In genomic region chr5:114708491-114708890, GRCm38 (mm10) we compare ENCODE assay signal across 8 mouse cellular contexts. TPM values are rescaled to one million over a fixed set of nuclear protein-coding genes. Genes with fewer than 3 reads are reported as not detected.
DNase-seq lines count a peak whose midpoint lies in the region; ATAC-seq and TF ChIP-seq lines count a peak whose summit lies in the region.

No protein-coding gene starts in this region.

- H3K4me3 ChIP-seq in erythroblast, embryonic 14.5 days (replicated peaks) = peak overlapping the region; percentile 78
- H3K4me3 ChIP-seq in forebrain, embryonic 12.5 days (replicated peaks) = peak overlapping the region; percentile 74
- peak overlapping the region; percentile 88 for H3K4me3 ChIP-seq in liver, embryonic 15.5 days (replicated peaks)
- no peak overlapping the region for H3K4me3 ChIP-seq in lung, adult 2 months (replicated peaks; ENCODE audit: extremely low read depth, low read depth, low read length)

- no peak for ATAC-seq in erythroblast, adult 5-6 weeks (replicated peaks; ENCODE audit: low FRiP score, poor library complexity, severe bottlenecking)
- no peak for ATAC-seq in forebrain, embryonic 12.5 days (ENCODE audit: low FRiP score)
- ATAC-seq in liver, embryonic 15.5 days (ENCODE audit: insufficient read depth) = no peak

- H3K4me1 ChIP-seq in erythroblast, embryonic 14.5 days (ENCODE audit: control insufficient read depth) = peaks cover 24% of the 10 kb centered on the region
- peaks cover 9% of the 10 kb centered on the region for H3K4me1 ChIP-seq in forebrain, embryonic 12.5 days
- peaks cover 20% of the 10 kb centered on the region for H3K4me1 ChIP-seq in liver, embryonic 15.5 days (replicated peaks)
- peaks cover 4% of the 10 kb centered on the region; the same call in 1 of the 2 replicates for H3K4me1 ChIP-seq in lung, adult 2 months (ENCODE audit: control insufficient read depth, insufficient read depth, low read length)

- TF ChIP-seq CTCF in lung, adult 2 months (IDR thresholded peaks at IDR 0.05; ENCODE audit: insufficient read depth, low read length) = no peak

- WGBS in forebrain, embryonic 12.5 days = 60% methylated on average over 15 of the region's 15 CpGs
- WGBS in liver, embryonic 15.5 days (ENCODE audit: insufficient replicate concordance) = 47% methylated on average over 15 of the region's 15 CpGs
- 52% methylated on average over 15 of the region's 15 CpGs for WGBS in lung, adult 2 months

- no peaks in the 10 kb centered on the region for H3K9me3 ChIP-seq in erythroblast, embryonic 14.5 days (ENCODE audit: control insufficient read depth, low read length)
- H3K9me3 ChIP-seq in forebrain, embryonic 12.5 days = no peaks in the 10 kb centered on the region
- no peaks in the 10 kb centered on the region for H3K9me3 ChIP-seq in liver, embryonic 15.5 days (replicated peaks)

- no peaks in the 10 kb centered on the region for H3K27me3 ChIP-seq in erythroblast, embryonic 14.5 days (ENCODE audit: control insufficient read depth)
- peaks cover 3% of the 10 kb centered on the region; the same call in 1 of the 2 replicates for H3K27me3 ChIP-seq in forebrain, embryonic 12.5 days
- H3K27me3 ChIP-seq in liver, embryonic 15.5 days = no peaks in the 10 kb centered on the region

- no peak overlapping the region for H3K27ac ChIP-seq in forebrain, embryonic 12.5 days
- no peak overlapping the region for H3K27ac ChIP-seq in liver, embryonic 15.5 days (replicated peaks)

- peaks cover 37% of the 10 kb centered on the region for H3K36me3 ChIP-seq in erythroblast, embryonic 14.5 days (ENCODE audit: control insufficient read depth)
- H3K36me3 ChIP-seq in forebrain, embryonic 12.5 days (replicated peaks) = peaks cover 39% of the 10 kb centered on the region
- H3K36me3 ChIP-seq in liver, embryonic 15.5 days (replicated peaks) = peaks cover 26% of the 10 kb centered on the region

- peak; percentile 26 for DNase-seq in CD4-positive helper T cell, adult 2 months (ENCODE audit: low read depth, low spot score)
- no peak for DNase-seq in frontal cortex, postnatal 25 days (ENCODE audit: low spot score in 2 of 2)
- no peak for DNase-seq in spleen, postnatal 36 days (ENCODE audit: low spot score in 2 of 2)
- no peak for DNase-seq in lung, adult 2 months

- peak overlapping the region; percentile 79 for H3K9ac ChIP-seq in forebrain, embryonic 12.5 days
- H3K9ac ChIP-seq in liver, embryonic 15.5 days = peak overlapping the region; percentile 82; the same call in 1 of the 2 replicates

- peak overlapping the region; percentile 71 for H3K4me2 ChIP-seq in forebrain, embryonic 12.5 days
- peak overlapping the region; percentile 87 for H3K4me2 ChIP-seq in liver, embryonic 15.5 days

- no peak for TF ChIP-seq POLR2A in lung, adult 2 months (IDR thresholded peaks at IDR 0.05; ENCODE audit: borderline replicate concordance, extremely low read depth, low read depth, low read length)

RNA-seq across cellular contexts. Expression of gene Tchp, which starts 0.9 kb away (rescaled TPM):
- 1.1 and 1.2 TPM in 2 replicates for polyA plus RNA-seq in erythroblast, embryonic 14.5 days (2012)
- 1.2 and 4.4 TPM in 2 replicates for total RNA-seq in erythroblast, adult 5-6 weeks (2015; ENCODE audit: low replicate concordance)
- 2.0 and 4.5 TPM in 2 replicates for total RNA-seq in erythroblast, adult 5-6 weeks (2017; ENCODE audit: low replicate concordance)
- polyA plus RNA-seq in forebrain, embryonic 12.5 days (2016; fragmentation: Nextera tagmentation; extraction: Ambion mirVana) = 24.6 and 27.0 TPM in 2 replicates
- polyA plus RNA-seq in liver, embryonic 15.5 days (2015; fragmentation: Nextera tagmentation; extraction: Ambion mirVana) = 2.9 and 3.2 TPM in 2 replicates
- 12.2 and 17.3 TPM in 2 replicates for polyA plus RNA-seq in lung, adult 2 months (2012; rRNA removed)

RNA-seq across cellular contexts. Expression of gene Gltp, which starts 17.7 kb away (rescaled TPM):
- 6.3 and 7.0 TPM in 2 replicates for polyA plus RNA-seq in erythroblast, embryonic 14.5 days (2012)
- 54.8 and 68.4 TPM in 2 replicates for total RNA-seq in erythroblast, adult 5-6 weeks (2015; ENCODE audit: low replicate concordance)
- total RNA-seq in erythroblast, adult 5-6 weeks (2017; ENCODE audit: low replicate concordance) = 13.0 and 31.2 TPM in 2 replicates
- polyA plus RNA-seq in forebrain, embryonic 12.5 days (2016; fragmentation: Nextera tagmentation; extraction: Ambion mirVana) = 66.2 and 73.5 TPM in 2 replicates
- polyA plus RNA-seq in liver, embryonic 15.5 days (2015; fragmentation: Nextera tagmentation; extraction: Ambion mirVana) = 36.2 and 36.8 TPM in 2 replicates
- 222 and 259 TPM in 2 replicates for polyA plus RNA-seq in lung, adult 2 months (2012; rRNA removed)

RNA-seq across cellular contexts. Expression of gene Trpv4, which starts 50.3 kb away (rescaled TPM):
- polyA plus RNA-seq in erythroblast, embryonic 14.5 days (2012) = 0.06 and 0.07 TPM in 2 replicates
- 0.42 TPM in 1 of 2 replicates, not detected in the other for total RNA-seq in erythroblast, adult 5-6 weeks (2015; ENCODE audit: low replicate concordance)
- not detected in 2 replicates for total RNA-seq in erythroblast, adult 5-6 weeks (2017; ENCODE audit: low replicate concordance)
- polyA plus RNA-seq in forebrain, embryonic 12.5 days (2016; fragmentation: Nextera tagmentation; extraction: Ambion mirVana) = 0.67 and 0.69 TPM in 2 replicates
- polyA plus RNA-seq in liver, embryonic 15.5 days (2015; fragmentation: Nextera tagmentation; extraction: Ambion mirVana) = 0.24 and 0.33 TPM in 2 replicates
- 8.8 and 10.1 TPM in 2 replicates for polyA plus RNA-seq in lung, adult 2 months (2012; rRNA removed)
